Mouse (Mus musculus): ENCODE results near the gene Hsd17b6. TPM values are rescaled to one million over a fixed set of nuclear protein-coding genes. Genes with fewer than 3 reads are reported as not detected.
A peak's percentile ranks its signal among the peaks of the same experiment; 100 is the strongest.

Hsd17b6 gene
- polyA plus RNA-seq, 1 experiment: 1.4 TPM

- no peaks in the 10 kb centered on the region for H3K4me1 ChIP-seq (ENCODE audit: control insufficient read depth, insufficient read depth, low read length)
- H3K4me3 ChIP-seq (replicated peaks; ENCODE audit: control insufficient read depth, low read depth, low read length): no peak overlapping the region
- TF ChIP-seq POLR2A (IDR thresholded peaks at IDR 0.05; ENCODE audit: borderline replicate concordance, control insufficient read depth, low read depth, low read length) (no peak), CTCF (IDR thresholded peaks at IDR 0.05; ENCODE audit: control insufficient read depth, insufficient read depth, low read length) (no peak)
- WGBS: 97% methylated on average over 10 of the region's 10 CpGs
- H3K27ac ChIP-seq (ENCODE audit: control insufficient read depth, insufficient read depth, low read depth, low read length, poor library complexity): no peak overlapping the region
These were observed 16.1 kb upstream of the Hsd17b6 start for GRCm38 (mm10) chr10:128023496-128023895.

GRCm38 (mm10) chr10:128022196-128022595 lies 14.8 kb upstream of the Hsd17b6 start:
- no peaks in the 10 kb centered on the region for H3K4me1 ChIP-seq (ENCODE audit: control insufficient read depth, insufficient read depth, low read length)
- no peak for TF ChIP-seq CTCF (IDR thresholded peaks at IDR 0.05; ENCODE audit: control insufficient read depth, insufficient read depth, low read length)
- TF ChIP-seq POLR2A (IDR thresholded peaks at IDR 0.05; ENCODE audit: borderline replicate concordance, control insufficient read depth, low read depth, low read length): no peak
- H3K4me3 ChIP-seq (replicated peaks; ENCODE audit: control insufficient read depth, low read depth, low read length): no peak overlapping the region
- no peak overlapping the region for H3K27ac ChIP-seq (ENCODE audit: control insufficient read depth, insufficient read depth, low read depth, low read length, poor library complexity)
- WGBS: 93% methylated on average over 5 of the region's 5 CpGs

- peak within 1 kb of the TSS; percentile 94 for H3K4me3 ChIP-seq (replicated peaks; ENCODE audit: control insufficient read depth, low read depth, low read length)
- WGBS: 2% methylated on average over 31 of the region's 31 CpGs
- no peaks in the 10 kb centered on the region for H3K4me1 ChIP-seq (ENCODE audit: control insufficient read depth, insufficient read depth, low read length)
- TF ChIP-seq POLR2A (IDR thresholded peaks at IDR 0.05; ENCODE audit: borderline replicate concordance, control insufficient read depth, low read depth, low read length): 0 out of 2 replicates have a peak, but pooled peaks have one; percentile 16
- no peak for TF ChIP-seq CTCF (IDR thresholded peaks at IDR 0.05; ENCODE audit: control insufficient read depth, insufficient read depth, low read length)
- H3K27ac ChIP-seq (ENCODE audit: control insufficient read depth, insufficient read depth, low read depth, low read length, poor library complexity): peak within 1 kb of the TSS; percentile 5; the same call in 1 of the 2 replicates
These were observed 7.9 kb upstream of the Hsd17b6 start, which contains the start of gene Prim1 for GRCm38 (mm10) chr10:128015068-128015934. TSS of gene Prim1 (plus strand) at chr10:128015168.

GRCm38 (mm10) chr10:128009735-128010134 lies 2.3 kb upstream of the Hsd17b6 start:
- Histone ChIP-seq H3K4me1 (ENCODE audit: control insufficient read depth, insufficient read depth, low read length) (no peaks in the 10 kb centered on the region), H3K4me3 (replicated peaks; ENCODE audit: control insufficient read depth, low read depth, low read length) (no peak overlapping the region), H3K27ac (ENCODE audit: control insufficient read depth, insufficient read depth, low read depth, low read length, poor library complexity) (no peak overlapping the region)
- WGBS: 71% methylated on average over 5 of the region's 5 CpGs
- TF ChIP-seq POLR2A (IDR thresholded peaks at IDR 0.05; ENCODE audit: borderline replicate concordance, control insufficient read depth, low read depth, low read length) (no peak), CTCF (IDR thresholded peaks at IDR 0.05; ENCODE audit: control insufficient read depth, insufficient read depth, low read length) (no peak)

GRCm38 (mm10) chr10:128008207-128008889 lies 937 bp upstream of the Hsd17b6 start:
- 10% methylated on average over 4 of the region's 4 CpGs for WGBS
- Histone ChIP-seq H3K4me3 (replicated peaks; ENCODE audit: control insufficient read depth, low read depth, low read length) (no peak overlapping the region), H3K4me1 (ENCODE audit: control insufficient read depth, insufficient read depth, low read length) (no peaks in the 10 kb centered on the region), H3K27ac (ENCODE audit: control insufficient read depth, insufficient read depth, low read depth, low read length, poor library complexity) (no peak overlapping the region)
- TF ChIP-seq POLR2A (IDR thresholded peaks at IDR 0.05; ENCODE audit: borderline replicate concordance, control insufficient read depth, low read depth, low read length) (no peak), CTCF (IDR thresholded peaks at IDR 0.05; ENCODE audit: control insufficient read depth, insufficient read depth, low read length) (no peak)

GRCm38 (mm10) chr10:128005479-128005878 lies 1.9 kb downstream of the Hsd17b6 start:
- Histone ChIP-seq H3K4me1 (ENCODE audit: control insufficient read depth, insufficient read depth, low read length) (no peaks in the 10 kb centered on the region), H3K4me3 (replicated peaks; ENCODE audit: control insufficient read depth, low read depth, low read length) (no peak overlapping the region), H3K27ac (ENCODE audit: control insufficient read depth, insufficient read depth, low read depth, low read length, poor library complexity) (no peak overlapping the region)
- TF ChIP-seq CTCF (IDR thresholded peaks at IDR 0.05; ENCODE audit: control insufficient read depth, insufficient read depth, low read length) (no peak), POLR2A (IDR thresholded peaks at IDR 0.05; ENCODE audit: borderline replicate concordance, control insufficient read depth, low read depth, low read length) (no peak)
- 81% methylated on average over 8 of the region's 8 CpGs for WGBS

GRCm38 (mm10) chr10:128004918-128005317 lies 2.5 kb downstream of the Hsd17b6 start:
- Histone ChIP-seq H3K4me3 (replicated peaks; ENCODE audit: control insufficient read depth, low read depth, low read length) (no peak overlapping the region), H3K27ac (ENCODE audit: control insufficient read depth, insufficient read depth, low read depth, low read length, poor library complexity) (no peak overlapping the region), H3K4me1 (ENCODE audit: control insufficient read depth, insufficient read depth, low read length) (no peaks in the 10 kb centered on the region)
- TF ChIP-seq POLR2A (IDR thresholded peaks at IDR 0.05; ENCODE audit: borderline replicate concordance, control insufficient read depth, low read depth, low read length): no peak
- TF ChIP-seq CTCF (IDR thresholded peaks at IDR 0.05; ENCODE audit: control insufficient read depth, insufficient read depth, low read length): no peak
- 72% methylated on average over 10 of the region's 10 CpGs for WGBS

GRCm38 (mm10) chr10:128003281-128003801 lies 4.1 kb downstream of the Hsd17b6 start:
- Histone ChIP-seq H3K4me1 (ENCODE audit: control insufficient read depth, insufficient read depth, low read length) (no peaks in the 10 kb centered on the region), H3K27ac (ENCODE audit: control insufficient read depth, insufficient read depth, low read depth, low read length, poor library complexity) (no peak overlapping the region), H3K4me3 (replicated peaks; ENCODE audit: control insufficient read depth, low read depth, low read length) (no peak overlapping the region)
- TF ChIP-seq POLR2A (IDR thresholded peaks at IDR 0.05; ENCODE audit: borderline replicate concordance, control insufficient read depth, low read depth, low read length) (no peak), CTCF (IDR thresholded peaks at IDR 0.05; ENCODE audit: control insufficient read depth, insufficient read depth, low read length) (no peak)
- WGBS: 69% methylated on average over 3 of the region's 3 CpGs

Data from bone marrow, adult 2 months (tissue).